Mouse (Mus musculus): ENCODE data around the gene Ech1. TPM values are rescaled to one million over a fixed set of nuclear protein-coding genes. Genes with fewer than 3 reads are reported as not detected.
A peak's percentile ranks its signal among the peaks of the same experiment; 100 is the strongest.

Gene Ech1
- polyA plus RNA-seq, 1 experiment = 865 TPM

- WGBS = under 1% methylated on average over 70 of the region's 70 CpGs
- peak; percentile 100 for DNase-seq
These were observed 14.6 kb upstream of the Ech1 start for GRCm38 (mm10) chr7:28810107-28811066.

GRCm38 (mm10) chr7:28811228-28811627 is 13.8 kb upstream of the Ech1 start:
- H3K27ac ChIP-seq (ENCODE audit: insufficient read depth, low read depth, low read length) = peak overlapping the region; percentile 85; the same call in 1 of the 2 replicates
- H3K4me3 ChIP-seq (ENCODE audit: insufficient read depth, low read depth, low read length) = peak overlapping the region; percentile 82
- TF ChIP-seq CTCF (conservative IDR thresholded peaks at IDR 0.05; ENCODE audit: insufficient read depth, insufficient read length, low read depth, low read length) (no peak), POLR2A (IDR thresholded peaks at IDR 0.05; ENCODE audit: low read depth, low read length) (no peak)
- no peaks in the 10 kb centered on the region for H3K27me3 ChIP-seq (replicated peaks; ENCODE audit: control insufficient read depth, insufficient read depth, low read length)
- H3K36me3 ChIP-seq (ENCODE audit: control insufficient read depth, insufficient read depth, low read length) = peaks cover 20% of the 10 kb centered on the region
- peak; percentile 94 for DNase-seq
- peaks cover 27% of the 10 kb centered on the region for H3K4me1 ChIP-seq (ENCODE audit: control insufficient read depth, insufficient read depth, low read length)
- WGBS = under 1% methylated on average over 40 of the region's 40 CpGs

More at GRCm38 (mm10) chr7:28810107-28811066, 14.6 kb upstream of the Ech1 start:
- H3K4me3 ChIP-seq (ENCODE audit: insufficient read depth, low read depth, low read length) = peak overlapping the region; percentile 82
- peaks cover 16% of the 10 kb centered on the region for H3K36me3 ChIP-seq (ENCODE audit: control insufficient read depth, insufficient read depth, low read length)
- peak; percentile 61 for TF ChIP-seq POLR2A (IDR thresholded peaks at IDR 0.05; ENCODE audit: low read depth, low read length)
- peak; percentile 48; the same call in 1 of the 2 replicates for TF ChIP-seq CTCF (conservative IDR thresholded peaks at IDR 0.05; ENCODE audit: insufficient read depth, insufficient read length, low read depth, low read length)
- peaks cover 27% of the 10 kb centered on the region for H3K4me1 ChIP-seq (ENCODE audit: control insufficient read depth, insufficient read depth, low read length)
- H3K27ac ChIP-seq (ENCODE audit: insufficient read depth, low read depth, low read length) = peak overlapping the region; percentile 85
- H3K27me3 ChIP-seq (replicated peaks; ENCODE audit: control insufficient read depth, insufficient read depth, low read length) = no peaks in the 10 kb centered on the region

- no peak for DNase-seq
- peak overlapping the region; percentile 82 for H3K4me3 ChIP-seq (ENCODE audit: insufficient read depth, low read depth, low read length)
- WGBS = 2% methylated on average over 7 of the region's 7 CpGs
- peaks cover 26% of the 10 kb centered on the region for H3K4me1 ChIP-seq (ENCODE audit: control insufficient read depth, insufficient read depth, low read length)
- peaks cover 21% of the 10 kb centered on the region for H3K36me3 ChIP-seq (ENCODE audit: control insufficient read depth, insufficient read depth, low read length)
- no peaks in the 10 kb centered on the region for H3K27me3 ChIP-seq (replicated peaks; ENCODE audit: control insufficient read depth, insufficient read depth, low read length)
- H3K27ac ChIP-seq (ENCODE audit: insufficient read depth, low read depth, low read length) = peak overlapping the region; percentile 43
- no peak for TF ChIP-seq POLR2A (IDR thresholded peaks at IDR 0.05; ENCODE audit: low read depth, low read length)
- TF ChIP-seq CTCF (conservative IDR thresholded peaks at IDR 0.05; ENCODE audit: insufficient read depth, insufficient read length, low read depth, low read length) = no peak
These were observed 13.3 kb upstream of the Ech1 start for GRCm38 (mm10) chr7:28811640-28812275.

- TF ChIP-seq POLR2A (IDR thresholded peaks at IDR 0.05; ENCODE audit: low read depth, low read length) (no peak), CTCF (conservative IDR thresholded peaks at IDR 0.05; ENCODE audit: insufficient read depth, insufficient read length, low read depth, low read length) (no peak)
- Histone ChIP-seq H3K27ac (ENCODE audit: insufficient read depth, low read depth, low read length) (peak overlapping the region; percentile 29), H3K27me3 (replicated peaks; ENCODE audit: control insufficient read depth, insufficient read depth, low read length) (no peaks in the 10 kb centered on the region), H3K4me1 (ENCODE audit: control insufficient read depth, insufficient read depth, low read length) (peaks cover 25% of the 10 kb centered on the region), H3K36me3 (ENCODE audit: control insufficient read depth, insufficient read depth, low read length) (peaks cover 25% of the 10 kb centered on the region), H3K4me3 (ENCODE audit: insufficient read depth, low read depth, low read length) (peak overlapping the region; percentile 82)
- 8% methylated on average over 4 of the region's 4 CpGs for WGBS
- DNase-seq = peak; percentile 64
These were observed 12.6 kb upstream of the Ech1 start for GRCm38 (mm10) chr7:28812436-28812835.

GRCm38 (mm10) chr7:28812949-28813348 is 12.1 kb upstream of the Ech1 start:
- no peak for DNase-seq
- Histone ChIP-seq H3K27ac (ENCODE audit: insufficient read depth, low read depth, low read length) (peak overlapping the region; percentile 29), H3K4me1 (ENCODE audit: control insufficient read depth, insufficient read depth, low read length) (peaks cover 20% of the 10 kb centered on the region), H3K27me3 (replicated peaks; ENCODE audit: control insufficient read depth, insufficient read depth, low read length) (no peaks in the 10 kb centered on the region), H3K36me3 (ENCODE audit: control insufficient read depth, insufficient read depth, low read length) (peaks cover 25% of the 10 kb centered on the region), H3K4me3 (ENCODE audit: insufficient read depth, low read depth, low read length) (no peak overlapping the region)
- WGBS = 47% methylated on average over 5 of the region's 5 CpGs
- TF ChIP-seq POLR2A (IDR thresholded peaks at IDR 0.05; ENCODE audit: low read depth, low read length) = no peak
- TF ChIP-seq CTCF (conservative IDR thresholded peaks at IDR 0.05; ENCODE audit: insufficient read depth, insufficient read length, low read depth, low read length) = peak; percentile 24; the same call in 1 of the 2 replicates

- Histone ChIP-seq H3K36me3 (ENCODE audit: control insufficient read depth, insufficient read depth, low read length) (peaks cover 32% of the 10 kb centered on the region), H3K4me3 (ENCODE audit: insufficient read depth, low read depth, low read length) (no peak overlapping the region), H3K4me1 (ENCODE audit: control insufficient read depth, insufficient read depth, low read length) (peaks cover 17% of the 10 kb centered on the region), H3K27me3 (replicated peaks; ENCODE audit: control insufficient read depth, insufficient read depth, low read length) (no peaks in the 10 kb centered on the region), H3K27ac (ENCODE audit: insufficient read depth, low read depth, low read length) (no peak overlapping the region)
- TF ChIP-seq POLR2A (IDR thresholded peaks at IDR 0.05; ENCODE audit: low read depth, low read length) = no peak
- no peak for TF ChIP-seq CTCF (conservative IDR thresholded peaks at IDR 0.05; ENCODE audit: insufficient read depth, insufficient read length, low read depth, low read length)
- DNase-seq = no peak
- 78% methylated on average over 5 of the region's 5 CpGs for WGBS
These were observed 10.5 kb upstream of the Ech1 start for GRCm38 (mm10) chr7:28814306-28815034.

Measured in kidney, adult 2 months (tissue).